Mouse (Mus musculus) liver (tissue): ENCODE results near the gene Ttc9c.
"Not testable (repeated sequence)": the region's sequence is repeated elsewhere in the genome, so short reads cannot be mapped to it uniquely, and the experiment has no call there.

Experiments
- DNase-seq: peaks from one replicate; pipeline ENCODE4 v3.0.0-alpha.2; 2020; ENCODE audit warnings: mixed read lengths

Gene Ttc9c

DNA sequence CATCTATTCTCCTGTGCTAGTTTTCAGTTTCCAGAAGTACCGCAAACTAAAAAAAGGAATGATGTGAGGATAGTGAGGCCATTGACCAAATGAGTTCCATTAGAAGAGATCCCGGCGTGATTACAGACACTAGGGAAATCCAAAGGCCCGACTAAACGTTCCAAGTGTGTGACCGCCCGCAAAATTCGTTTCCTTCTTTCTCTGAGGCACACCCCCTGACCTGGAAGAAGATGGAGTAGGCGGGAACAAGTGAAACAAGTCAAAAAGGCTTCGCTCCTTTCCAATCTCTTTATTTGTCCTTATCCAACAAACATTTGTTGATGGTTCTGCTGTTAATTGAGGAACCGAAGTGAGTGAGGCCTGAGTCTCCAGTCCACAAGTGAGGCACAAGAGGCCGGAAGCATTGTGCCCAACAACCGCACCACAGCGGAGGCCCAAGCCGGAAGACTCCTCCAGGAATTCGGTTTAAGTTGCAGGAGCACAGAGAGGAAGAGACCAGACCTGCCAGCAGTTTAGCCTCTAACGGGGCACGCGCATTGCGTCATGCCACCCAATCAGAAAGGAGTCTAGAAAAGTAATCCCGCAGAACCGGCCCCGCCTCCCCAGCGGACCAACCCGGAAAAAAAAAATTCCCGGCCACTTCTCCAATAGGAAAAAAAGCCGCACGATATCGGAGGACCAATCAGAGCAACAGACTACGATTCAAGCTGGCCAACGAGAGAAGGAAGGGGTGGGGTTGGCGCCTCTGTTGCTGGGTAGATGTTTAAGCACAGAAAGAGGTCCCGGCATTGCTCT, at the start of gene Ttc9c:
TSS of gene Ttc9c (minus strand) at position 533 of the 795 bp plus-strand sequence.
- DNase-seq: peak; percentile 95

DNA sequence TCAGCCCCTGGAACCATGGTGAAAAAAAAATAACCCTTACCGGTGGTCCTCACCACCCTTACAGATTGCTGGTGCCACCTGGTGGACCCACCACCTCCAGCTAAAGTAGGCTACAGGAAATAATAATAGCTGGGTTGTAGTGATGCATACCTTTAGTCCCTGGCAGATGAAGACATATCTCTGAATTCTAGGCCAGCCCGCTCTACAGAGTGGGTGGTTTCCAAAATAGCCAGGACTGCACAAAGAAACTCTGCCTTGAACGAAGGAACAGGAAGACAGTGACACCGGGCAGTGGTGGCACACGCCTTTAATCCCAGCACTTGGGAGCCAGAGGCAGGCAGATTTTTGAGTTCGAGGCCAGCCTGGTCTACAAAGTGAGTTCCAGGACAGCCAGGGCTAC, 45.1 kb upstream of the Ttc9c start:
- DNase-seq: no peak

DNA sequence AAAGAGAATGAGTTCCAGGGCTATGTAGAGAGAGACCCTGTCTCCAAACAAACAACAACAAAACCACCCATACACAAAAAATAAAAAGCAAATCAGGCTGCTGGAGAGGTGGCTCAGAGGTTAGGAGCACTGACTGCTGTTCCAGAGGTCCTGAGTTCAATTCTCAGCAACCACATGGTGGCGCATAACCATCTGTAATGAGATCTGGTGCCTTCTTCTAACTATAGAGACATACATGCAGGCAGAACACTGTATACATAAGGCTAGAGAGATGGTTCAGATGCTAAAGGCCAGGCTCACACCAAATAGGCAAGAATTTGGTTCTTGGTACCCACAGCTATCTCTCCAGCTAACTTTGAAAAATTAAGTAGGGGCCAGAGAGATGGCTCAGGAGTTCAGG, 39.9 kb upstream of the Ttc9c start:
- peak; percentile 46 for DNase-seq

DNA sequence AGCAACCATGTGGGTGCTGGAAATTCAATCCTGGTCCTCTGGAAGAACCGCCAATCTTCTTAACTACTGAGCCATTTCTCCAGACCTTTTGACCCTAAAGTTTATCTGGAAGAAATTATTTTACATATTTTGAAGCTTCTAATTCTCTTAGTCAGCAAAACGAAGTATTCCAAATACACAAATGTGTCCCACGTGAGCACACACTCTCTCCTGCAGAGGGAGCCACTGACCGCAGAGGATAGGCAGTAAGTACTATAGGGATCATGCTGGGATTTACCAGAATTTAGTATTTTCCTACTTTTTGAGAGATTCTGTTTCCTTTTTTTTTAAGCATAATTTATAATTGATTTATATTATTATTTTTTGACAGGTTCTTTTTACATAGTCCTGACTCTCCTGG, 38.6 kb upstream of the Ttc9c start:
- DNase-seq: peak; percentile 69

DNA sequence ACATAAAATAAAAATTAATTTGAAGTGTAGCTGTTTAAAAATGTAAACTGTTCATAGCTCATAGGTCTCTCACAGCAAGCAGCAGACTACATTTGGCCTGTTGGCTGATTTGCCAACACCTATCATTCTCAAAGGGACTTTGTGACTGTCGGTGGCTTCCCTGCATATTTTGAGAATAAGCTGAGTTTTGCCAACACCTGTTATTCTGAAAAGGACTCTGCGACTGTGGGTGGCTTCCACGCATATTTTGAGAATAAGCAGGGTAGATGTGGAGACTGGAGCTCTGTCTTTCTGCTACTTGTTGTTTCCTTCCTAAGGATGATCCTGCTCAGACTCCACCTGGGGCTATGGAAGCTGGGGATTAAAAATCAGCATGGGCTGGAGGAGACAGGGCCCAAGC, 34.0 kb upstream of the Ttc9c start:
- DNase-seq: no peak

DNA sequence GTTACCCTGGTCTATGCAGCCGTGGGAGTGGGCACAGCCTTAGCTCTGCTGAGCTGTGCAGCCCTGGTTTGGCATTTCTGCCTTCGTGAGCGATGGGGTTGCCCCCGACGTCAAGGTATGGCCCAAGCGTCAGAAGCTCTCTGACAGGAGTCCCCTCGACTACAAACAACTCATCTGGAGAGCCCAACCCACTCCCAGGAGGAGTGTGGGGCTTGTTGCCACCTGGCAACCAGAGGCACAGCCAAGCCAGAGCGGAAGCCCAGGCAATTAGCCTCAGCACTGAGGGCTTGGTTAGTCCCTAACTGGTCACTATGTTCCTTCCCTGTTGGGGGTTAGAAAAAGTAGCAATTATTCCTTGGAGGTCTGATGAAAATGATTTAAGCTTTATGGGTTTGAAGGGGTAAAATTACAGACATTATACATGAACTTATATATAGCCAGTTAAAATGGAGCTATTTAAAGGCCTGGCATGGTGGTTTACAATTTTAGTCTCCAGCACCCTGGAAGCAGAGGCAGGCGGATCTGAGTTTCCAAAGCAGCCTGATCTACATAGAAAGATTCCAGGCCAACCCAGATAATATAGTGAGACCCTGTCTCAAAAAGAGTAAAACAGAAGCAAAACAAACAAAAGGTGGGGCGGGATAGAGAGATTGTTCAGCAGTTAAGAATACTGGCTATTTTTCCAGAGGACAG, 33.2 kb upstream of the Ttc9c start:
- DNase-seq: no peak

DNA sequence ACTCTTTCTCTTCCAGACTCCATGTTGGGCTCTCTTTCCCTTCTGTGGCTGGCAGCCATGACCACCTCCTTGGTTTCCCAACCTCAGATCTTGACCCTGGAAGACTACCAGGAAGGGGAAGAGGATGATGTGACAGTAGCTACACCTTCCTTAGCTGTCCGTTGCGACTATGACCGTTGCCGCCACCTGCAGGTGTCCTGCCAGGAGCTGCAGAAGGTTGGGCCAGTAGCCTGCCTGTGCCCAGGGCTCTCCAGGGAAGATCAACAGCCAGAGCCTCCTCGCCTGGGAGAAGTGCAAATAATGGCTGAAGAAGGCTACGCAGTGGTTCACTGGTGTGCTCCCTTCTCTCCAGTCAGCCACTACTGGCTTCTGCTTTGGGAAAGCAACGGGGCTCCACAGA, 32.5 kb upstream of the Ttc9c start:
- DNase-seq: peak; percentile 30

DNA sequence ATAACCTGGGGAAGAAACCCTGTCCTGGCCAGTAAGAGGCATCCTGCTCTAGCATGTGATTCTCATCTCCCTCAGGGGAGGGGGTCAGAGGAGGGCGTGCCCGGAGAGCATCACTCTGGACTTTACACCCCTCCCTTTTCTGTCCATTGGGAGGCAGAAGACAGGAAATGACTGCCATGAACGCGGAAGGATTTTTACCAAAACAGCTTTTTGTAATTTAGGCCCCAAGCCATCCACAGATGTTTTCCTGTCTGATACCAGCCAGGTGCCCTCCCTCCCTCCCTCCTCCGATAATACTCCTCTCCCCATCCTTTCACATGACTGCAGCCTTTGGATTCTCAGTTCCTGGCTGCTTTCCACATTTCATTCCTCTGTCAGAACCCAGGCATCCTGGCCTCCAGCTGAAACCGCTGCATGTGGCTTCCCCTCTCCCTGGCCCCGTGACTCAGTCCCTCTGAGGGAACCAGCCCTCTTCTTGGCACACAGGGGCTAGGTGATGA, 31.3 kb upstream of the Ttc9c start, which contains the start of gene Lrrn4cl:
TSS of gene Lrrn4cl (plus strand) at position 367 of the 500 bp plus-strand sequence.
- no peak for DNase-seq

DNA sequence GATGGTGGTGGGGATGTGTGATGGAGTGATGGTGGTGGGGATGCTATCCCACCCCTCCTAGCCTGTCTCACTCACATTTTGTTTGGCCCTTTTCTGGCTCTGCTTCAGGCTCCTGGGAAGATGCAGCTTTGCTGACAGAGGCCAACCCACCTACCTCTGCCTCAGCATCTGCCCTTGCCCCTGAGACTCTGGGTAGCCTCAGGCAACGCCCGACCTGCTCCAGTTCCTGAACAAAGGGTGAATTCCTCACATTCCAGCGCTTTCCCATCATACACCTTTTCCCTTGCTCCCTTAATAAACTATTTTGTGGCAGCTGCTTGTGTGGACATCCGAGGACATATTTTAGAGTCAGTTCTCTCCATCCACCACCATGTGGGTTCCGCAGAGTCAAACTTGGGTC, 29.2 kb upstream of the Ttc9c start:
- no peak for DNase-seq

DNA sequence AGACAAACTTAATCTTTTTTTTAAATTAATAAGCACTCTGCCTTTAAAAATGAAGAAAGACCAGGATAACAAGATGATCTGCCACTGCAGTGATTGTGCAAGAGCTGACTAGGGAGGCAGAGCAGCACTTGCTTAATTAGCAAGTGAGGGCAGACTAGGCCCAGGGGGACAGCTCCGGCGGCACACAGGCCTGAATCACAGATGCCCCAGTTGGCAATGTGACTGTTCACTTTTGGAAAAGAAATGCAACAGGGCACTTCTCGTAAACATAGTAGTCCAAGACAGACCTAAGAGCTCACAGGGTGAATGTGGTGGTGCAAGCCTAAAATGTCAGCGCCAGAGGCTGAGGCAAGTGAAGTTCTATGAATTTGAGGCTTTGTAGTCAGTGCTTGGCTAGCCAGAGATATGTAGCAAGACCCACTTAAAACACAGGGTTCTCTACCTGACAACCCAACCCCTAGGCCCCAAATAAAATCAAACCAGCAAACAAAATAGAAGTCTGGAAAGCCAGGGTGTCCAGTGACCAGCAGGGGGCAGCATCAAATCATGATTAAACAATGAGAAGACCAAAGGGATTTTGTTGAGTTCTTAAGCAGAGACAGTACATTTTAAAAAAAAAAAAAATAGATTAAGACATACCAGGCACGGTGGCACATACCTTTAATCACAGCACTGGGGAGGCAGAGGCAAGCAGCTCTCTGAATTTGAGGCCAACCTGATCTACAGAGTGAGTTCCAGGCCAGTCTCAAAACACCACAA, 25.4 kb upstream of the Ttc9c start:
- peak; percentile 79 for DNase-seq

DNA sequence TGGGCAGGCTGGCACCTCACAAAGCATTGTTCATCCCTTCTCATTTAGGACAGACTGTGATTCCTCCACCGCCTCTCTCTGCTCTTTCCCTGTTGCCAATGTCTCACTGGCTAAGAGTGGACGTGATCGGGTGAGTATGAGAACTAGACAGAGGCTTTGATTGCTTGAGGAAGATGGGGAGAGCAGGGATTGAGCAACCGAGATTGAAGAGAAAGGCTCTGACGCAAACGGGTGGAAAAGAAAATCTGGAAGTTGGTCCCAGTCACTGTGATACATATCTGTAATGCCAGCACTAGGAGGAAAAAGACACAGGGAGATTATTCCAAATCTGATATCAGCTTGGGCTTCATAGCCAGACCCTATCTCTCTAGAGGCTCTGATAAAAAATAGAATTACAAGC, 23.8 kb upstream of the Ttc9c start:
- no peak for DNase-seq

DNA sequence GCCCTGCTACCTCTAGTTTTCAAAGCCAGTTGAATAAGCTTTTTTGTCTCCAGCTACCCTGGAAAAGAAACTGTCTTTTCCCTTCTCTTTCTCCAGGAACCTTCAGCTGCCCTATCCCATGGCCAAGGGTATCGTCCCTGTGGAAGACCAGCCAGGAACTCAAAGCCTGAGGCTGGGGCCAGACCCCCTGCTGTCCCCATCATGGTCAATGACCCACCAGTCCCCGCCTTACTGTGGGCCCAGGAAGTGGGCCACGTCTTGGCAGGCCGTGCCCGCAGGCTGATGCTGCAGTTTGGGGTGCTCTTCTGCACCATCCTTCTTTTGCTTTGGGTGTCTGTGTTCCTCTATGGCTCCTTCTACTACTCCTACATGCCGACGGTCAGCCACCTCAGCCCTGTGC, 21.9 kb upstream of the Ttc9c start:
- no peak for DNase-seq

DNA sequence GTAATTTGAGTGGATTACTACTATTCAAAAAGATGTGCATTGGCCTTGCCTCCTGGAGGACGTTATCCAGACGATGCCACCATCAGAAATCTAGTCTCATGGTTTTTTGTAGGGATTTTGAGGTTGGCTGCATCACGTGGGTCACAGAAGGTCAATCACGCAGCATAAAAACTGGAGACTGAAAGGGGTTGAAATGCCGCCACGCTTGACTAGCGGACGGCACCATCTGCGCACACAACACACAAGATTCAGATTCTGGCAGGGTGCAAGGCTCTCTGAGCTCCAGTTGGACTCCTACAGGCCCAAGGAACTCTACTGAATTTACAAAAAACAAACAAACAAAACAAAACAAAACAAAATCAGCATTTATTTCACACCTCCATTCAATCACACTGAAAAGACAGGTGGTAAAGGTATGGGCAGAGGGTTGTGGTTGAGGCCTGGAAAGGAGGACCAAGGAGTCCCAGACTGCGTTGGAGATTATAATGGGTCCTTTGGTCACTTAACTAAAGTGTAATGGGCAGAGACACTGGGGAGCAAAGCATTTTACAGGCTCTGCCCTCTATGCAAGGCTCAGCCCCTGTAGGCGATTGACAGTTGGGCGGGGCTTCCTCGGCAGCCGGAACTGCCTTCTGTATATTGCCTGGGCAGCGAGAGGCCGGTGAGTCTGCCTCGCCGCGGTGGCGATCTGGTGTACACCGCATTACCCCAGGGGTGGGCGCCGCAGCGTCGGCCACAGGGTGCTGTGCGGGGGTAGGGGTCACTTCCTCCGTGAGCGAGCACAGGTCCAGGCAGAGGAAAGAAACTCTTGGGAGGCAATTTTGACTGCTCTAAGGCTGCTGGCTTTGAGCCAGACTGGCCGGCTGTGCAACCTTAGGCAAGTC, 21.0 kb upstream of the Ttc9c start:
- peak; percentile 88 for DNase-seq

DNA sequence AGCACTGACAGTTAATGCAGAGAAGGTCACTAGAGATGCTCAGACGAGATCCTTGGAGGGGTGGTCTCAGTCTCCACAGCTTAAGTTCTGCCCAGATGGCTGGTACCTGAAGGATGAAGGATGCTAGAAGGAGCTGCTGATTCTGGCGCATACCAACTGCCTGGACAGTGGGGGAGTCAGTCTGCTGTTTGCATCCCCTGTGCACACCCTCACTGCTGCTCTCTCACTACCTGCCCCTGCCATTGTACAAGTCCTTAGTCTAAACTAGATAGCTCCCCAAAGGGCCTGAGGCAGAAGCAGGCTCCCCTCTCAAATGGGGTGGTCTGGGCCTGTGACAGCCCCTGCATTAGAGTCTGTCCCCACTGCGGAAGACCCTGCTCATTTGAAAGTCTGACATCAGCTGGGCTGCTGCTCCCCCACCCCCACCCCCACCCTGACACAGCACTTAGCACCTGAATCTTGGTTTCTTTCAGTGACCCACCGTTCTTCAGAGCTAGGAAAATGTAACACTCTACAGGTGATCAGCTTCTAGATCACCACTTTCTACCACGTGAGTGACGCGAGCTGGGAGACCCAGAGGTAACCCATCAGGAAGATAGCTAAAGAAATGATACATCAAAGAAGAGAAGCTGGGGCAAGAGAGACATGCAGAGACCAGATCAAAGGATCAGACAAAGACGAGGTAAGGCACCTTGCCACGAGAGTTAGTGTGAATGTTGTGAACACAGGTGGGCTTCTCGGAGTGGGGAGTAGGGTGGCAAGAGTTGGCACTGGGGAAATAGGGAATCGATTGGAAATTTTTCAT, 20.2 kb upstream of the Ttc9c start, which contains the start of gene Gng3:
TSS of gene Gng3 (minus strand) at position 92 of the 805 bp plus-strand sequence.
- DNase-seq: no peak

DNA sequence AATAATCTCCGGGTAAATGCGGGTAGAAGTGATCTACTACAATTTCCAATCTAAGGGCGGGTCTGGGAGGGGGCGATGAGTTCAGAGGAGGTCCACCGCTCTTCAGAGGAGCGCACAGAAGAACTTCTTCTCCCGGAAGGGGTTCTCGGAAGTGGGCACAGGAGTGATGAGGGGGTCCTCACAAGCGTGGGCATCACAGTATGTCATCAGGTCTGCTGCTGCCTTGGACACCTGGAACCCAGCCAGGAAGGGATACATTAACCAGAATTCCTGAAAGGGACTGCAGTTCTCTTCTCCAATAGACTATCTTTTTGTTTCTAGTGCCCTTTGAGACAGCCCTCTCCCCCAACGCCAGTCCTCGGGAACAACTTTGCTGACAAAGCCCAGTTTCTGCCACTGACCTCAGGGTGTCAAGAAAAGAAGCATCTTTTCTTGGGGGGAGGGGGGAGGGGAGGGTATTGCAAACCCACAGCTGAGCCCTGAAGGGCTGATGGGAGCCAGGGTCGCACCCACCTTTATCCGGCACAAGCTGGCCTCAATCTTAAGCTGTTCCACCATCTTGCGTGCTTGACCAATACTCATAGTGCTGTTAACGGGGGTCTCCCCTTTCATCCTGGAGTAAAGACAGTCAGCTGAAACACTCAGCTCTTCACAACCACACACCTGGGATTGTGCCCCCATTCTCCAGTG, 19.1 kb upstream of the Ttc9c start:
- DNase-seq: peak; percentile 17

DNA sequence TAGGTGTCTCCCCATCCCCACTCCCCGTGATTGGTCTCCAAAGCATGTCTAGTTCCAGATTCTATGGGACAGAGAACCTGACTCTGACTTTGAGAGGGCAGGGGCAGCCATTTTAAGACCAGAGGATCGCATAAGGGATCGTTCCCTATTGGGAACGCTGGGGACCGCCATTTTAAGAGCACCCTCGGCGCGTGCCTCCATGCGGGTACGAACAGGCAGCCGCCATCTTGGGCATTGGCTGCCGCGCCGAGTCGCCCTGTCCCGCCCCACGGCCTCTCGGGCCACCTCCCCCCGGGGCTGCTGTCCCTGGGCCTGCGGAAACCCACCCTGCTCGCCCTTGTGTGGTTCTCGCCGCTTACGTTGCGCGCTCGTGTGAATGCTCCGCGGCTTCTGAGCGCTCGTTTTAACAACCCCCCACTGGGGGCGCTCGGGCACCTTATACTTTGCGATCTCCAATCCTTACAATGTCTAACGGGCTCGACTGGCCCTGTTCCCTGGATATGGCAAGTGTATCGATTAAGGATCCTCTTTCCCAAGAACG, 18.2 kb upstream of the Ttc9c start, which contains the start of gene Bscl2:
TSS of gene Bscl2 (plus strand) at position 217 of the 541 bp plus-strand sequence.
- peak; percentile 85 for DNase-seq

DNA sequence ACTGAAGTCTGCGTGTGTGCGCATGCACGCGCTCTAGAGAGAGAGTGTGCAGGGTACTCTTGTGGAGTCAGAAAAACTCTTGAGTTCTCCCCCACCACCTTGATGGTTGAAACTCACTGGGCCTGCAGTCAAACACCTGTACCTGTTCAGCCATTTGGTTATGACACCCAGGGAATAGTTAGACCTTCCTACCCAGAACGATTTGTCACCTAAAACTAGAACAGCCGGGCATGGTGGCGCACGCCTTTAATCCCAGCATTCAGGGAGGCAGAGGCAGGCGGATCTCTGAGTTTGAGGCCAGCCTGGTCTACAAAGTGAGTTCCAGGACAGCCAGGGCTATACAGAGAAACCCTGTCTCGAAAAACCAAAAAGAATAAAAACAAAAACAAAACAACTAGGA, 17.2 kb upstream of the Ttc9c start:
- not testable (repeated sequence) for DNase-seq

DNA sequence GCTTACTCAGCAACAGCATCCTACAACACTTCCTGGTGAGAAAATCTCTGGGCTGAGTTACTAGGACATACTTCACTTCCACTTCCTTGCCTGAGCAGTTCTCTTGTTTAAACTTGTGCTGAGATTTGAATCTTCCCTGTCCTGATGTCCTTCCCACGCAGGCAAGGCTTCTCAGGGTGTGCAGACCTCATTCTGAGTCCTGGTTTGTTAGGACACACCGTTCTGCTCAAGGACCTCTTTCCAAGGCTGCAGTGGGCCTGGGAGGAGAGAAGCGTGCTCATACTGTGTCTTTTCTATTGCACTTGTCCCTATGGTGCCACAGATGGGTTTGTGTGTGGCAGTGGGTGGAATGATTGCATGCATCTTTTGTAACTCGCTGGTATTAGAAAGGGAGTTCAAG, 13.8 kb upstream of the Ttc9c start:
- no peak for DNase-seq

DNA sequence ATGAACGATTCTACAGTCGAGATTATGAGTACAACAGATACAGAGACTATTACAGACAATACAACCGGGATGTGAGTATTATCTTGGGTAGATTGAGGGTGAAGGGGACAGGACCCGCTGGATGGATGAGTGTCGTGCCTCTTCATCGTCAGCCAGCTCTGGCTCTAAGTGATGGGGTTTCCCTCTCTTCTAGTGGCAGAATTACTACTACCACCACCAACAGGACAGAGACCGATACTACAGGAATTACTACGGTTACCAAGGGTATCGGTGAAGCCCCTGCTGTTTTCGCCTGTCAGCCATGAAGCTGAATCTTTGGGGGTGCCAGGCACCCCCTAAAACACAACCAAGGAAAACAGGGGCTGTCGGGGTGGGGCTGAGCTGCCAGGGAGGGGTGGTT, 12.1 kb upstream of the Ttc9c start:
- no peak for DNase-seq

DNA sequence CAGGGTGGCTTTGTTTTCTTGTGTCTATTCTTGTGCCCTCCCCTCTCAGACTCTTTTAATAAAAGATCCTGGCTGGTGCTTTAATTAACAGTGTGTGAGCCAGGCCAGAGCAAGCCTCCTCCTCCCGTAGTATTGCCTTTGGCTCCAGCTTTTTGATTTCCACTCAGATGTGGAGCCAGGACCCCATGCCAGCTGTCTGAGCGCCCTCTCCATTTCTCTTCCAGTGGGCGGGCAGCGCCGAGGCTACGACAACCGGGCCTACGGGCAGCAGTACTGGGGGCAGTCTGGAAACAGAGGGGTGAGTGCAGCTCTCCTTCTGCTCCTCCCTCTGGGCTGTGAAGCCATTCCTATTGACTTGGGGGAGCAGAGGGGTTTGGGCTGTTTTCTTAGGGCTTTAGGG, 11.5 kb upstream of the Ttc9c start:
- no peak for DNase-seq
